Mouse (Mus musculus) heart, adult 8-10 months (tissue): ENCODE data around the gene Maats1. TPM values are rescaled to one million over a fixed set of nuclear protein-coding genes. Genes with fewer than 3 reads are reported as not detected.

ENCODE experiments used
- DNase-seq: peaks from one replicate; pipeline ENCODE4 v3.0.0; 2022; ENCODE audit warnings: low spot score
- total RNA-seq, 4 experiments: library from RNA; stranded (reverse); gene quantifications; 2 replicates each; pipeline ENCODE4 v1.2.4; 2022

The Maats1 gene
- total RNA-seq, 4 experiments from 2014 or later: not detected

DNA sequence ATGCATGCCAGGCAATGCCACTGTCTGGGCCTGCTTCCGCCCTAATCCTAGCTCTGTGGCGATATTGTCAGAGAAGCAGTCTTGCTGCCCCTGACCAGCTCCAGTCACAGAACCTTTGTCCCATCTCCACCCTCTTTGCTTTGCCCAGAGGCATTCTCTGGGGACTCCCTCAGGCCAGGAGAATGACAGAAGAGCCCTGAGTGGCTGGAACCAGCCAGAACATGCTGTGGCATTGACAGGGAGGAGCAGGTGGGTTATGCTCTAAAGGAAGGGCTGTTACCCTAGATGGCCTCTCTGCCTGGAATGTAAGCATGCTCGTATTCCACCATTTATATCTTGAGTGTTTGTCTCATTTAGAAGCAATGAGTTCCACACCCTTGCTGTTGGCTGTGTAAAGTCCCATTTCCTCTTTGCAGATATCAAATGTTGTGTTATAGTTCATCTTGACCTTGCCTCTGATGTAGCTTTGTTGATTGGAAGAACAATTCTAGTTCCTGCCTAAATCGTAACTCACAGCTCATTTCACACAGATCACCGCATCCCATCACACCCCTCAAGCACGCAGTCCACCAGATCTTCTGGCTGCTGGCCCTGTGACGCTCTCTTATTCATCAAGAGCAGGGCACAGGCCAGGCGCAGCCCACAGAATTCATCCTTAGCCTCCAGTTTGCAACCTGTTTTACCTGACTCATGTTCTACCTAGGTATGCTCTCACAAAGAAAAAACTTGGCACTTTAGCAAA is 28.9 kb upstream of the Maats1 start:
- DNase-seq: no peak

DNA sequence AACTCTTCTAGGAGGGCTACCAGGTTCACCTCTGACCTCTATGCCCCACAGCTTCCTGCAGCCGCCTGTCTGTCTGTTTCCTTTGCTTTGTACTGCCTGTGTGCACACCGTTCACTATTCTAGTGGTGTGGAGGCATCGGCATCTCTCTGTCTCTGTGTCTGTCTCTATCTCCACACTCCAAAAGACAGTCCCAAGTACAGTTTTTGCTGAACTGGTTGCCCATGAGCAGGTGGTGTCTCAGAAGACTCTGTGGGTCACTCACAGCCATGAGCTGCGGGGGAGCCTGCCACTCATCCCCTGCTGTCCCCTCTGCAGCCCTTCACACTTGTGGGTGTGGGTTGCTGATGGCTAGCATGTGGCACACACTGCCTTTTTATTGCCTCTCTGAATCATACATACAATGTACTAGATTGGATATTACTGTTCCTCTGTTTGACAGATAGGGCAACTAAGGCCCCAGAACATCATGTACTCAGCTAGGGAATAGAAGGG is 28.1 kb upstream of the Maats1 start:
- no peak for DNase-seq

DNA sequence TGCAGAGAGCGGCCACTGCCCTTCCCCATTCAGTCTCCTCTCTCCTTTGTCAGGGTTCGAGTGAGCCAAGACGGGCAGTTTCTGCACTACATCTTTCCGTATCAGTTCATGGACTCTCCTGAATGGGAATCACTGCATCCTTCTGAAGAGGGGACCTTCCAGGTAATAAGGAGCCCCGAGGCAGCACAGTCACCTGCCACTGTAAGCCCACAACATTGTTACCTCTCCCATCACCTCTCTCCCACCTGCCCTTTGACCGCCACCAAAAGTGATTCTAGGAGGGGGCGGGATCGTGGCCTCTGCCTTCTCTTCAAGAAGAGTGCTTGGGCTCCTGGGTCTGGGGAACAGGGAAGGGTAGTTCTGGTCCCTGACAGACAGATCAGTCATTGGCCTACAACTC is 27.5 kb upstream of the Maats1 start:
- no peak for DNase-seq

DNA sequence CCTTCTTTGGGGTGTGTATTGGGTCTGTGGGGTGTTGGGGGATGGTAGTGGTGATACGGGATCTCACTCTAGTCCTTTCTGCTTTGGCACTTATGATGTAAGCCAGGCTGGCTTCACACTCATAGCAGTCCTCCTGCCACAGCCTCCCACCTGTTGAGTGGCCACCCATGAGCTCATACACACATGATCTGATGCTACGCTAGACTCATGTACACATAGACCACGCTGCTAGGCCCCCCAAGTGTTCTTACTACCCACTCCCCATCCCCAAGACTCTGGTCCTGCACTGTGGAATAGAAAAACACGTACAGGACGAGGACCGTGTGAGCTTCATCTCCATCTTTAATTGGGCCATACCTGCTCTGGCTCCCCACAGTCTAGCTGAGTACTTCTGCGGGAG is 27.1 kb upstream of the Maats1 start:
- DNase-seq: no peak

DNA sequence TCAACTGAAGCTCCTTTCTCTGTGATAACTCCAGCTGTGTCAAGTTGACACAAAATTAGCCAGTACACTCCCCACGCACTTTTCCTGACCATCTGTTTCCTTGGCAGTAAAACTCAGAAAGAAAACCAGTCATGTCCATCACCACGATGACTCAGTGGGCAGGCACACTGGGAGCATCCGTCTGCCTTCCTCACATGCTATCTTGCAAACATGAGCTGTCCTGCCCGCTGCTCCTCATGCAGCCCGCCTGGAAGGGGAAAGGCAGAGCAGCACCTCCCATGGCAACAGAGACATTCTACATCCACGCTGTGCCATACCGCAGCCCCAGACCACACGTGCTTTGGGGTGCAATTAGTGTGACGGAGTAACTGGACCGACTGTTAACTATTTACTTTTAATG is 26.4 kb upstream of the Maats1 start:
- DNase-seq: peak; percentile 70

DNA sequence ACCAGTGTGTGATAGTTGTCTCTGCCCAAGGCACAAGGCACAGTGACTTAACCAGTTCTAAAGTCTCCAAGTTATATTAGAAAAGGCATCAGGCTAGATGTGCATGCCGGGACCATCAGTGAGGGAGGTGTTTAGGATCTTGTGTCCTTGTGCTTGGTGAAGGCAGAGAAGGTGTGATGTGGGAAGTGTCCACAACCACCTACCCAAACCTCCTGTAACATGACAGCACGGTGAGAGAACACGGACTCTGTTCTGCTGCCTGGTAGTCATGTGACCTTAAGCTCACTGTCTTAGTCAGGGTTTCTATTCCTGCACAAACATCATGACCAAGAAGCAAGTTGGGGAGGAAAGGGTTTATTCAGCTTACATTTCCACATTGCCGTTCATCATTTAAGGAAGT is 24.3 kb upstream of the Maats1 start:
- no peak for DNase-seq

DNA sequence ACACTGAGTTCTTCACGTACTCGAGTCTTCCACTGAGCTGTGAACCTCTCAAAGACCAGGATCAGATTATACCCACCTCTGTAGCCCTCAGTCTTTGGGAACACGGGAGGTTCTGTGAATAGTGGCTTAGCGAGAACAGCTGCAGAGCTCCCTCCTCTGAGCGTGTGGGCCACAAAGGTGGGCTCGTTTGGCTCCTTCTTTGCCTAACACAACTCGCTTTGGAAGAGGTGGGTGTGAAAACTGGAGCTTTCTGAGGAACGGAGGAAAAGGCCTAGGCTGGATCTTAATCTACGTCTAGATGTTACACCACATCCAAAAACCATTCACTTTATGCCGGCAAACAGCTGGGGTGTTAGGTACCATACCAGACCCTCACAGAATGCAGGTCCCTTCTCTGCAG is 23.4 kb upstream of the Maats1 start:
- DNase-seq: no peak

DNA sequence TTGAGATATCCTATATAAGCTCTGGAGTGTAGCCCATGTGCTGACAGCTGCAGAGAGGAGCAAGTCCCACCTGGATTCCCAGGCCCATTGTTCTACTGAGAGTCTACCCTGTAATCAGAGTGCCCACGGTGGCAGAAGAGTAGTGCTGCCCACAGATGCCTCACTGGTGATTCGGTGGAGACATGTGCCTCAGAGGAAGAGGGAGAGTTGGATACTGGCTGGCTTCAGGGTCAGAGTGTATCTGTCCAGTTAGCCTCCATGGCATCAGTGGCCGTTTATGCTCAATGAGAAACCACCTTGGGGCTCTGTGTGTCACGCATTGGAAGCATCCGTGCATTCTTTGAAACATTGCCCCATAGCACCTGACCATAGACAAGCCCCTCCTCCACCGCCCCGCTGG is 21.7 kb upstream of the Maats1 start:
- no peak for DNase-seq

DNA sequence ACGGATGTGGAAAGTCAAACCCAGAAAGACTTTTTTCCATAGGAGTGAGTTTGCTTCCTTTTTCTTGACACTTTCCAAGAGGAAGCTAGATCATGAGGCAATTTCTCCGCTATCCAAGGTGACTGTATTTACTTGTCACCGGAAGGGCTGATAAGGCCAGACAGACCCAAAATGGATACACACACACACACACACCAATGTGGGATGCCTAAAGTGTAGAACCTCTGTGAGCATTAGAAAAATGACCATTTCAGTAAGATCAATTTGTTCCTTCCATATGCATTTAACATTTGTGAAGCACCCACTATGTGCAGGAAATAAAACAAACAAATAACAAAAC is 21.3 kb upstream of the Maats1 start:
- no peak for DNase-seq

DNA sequence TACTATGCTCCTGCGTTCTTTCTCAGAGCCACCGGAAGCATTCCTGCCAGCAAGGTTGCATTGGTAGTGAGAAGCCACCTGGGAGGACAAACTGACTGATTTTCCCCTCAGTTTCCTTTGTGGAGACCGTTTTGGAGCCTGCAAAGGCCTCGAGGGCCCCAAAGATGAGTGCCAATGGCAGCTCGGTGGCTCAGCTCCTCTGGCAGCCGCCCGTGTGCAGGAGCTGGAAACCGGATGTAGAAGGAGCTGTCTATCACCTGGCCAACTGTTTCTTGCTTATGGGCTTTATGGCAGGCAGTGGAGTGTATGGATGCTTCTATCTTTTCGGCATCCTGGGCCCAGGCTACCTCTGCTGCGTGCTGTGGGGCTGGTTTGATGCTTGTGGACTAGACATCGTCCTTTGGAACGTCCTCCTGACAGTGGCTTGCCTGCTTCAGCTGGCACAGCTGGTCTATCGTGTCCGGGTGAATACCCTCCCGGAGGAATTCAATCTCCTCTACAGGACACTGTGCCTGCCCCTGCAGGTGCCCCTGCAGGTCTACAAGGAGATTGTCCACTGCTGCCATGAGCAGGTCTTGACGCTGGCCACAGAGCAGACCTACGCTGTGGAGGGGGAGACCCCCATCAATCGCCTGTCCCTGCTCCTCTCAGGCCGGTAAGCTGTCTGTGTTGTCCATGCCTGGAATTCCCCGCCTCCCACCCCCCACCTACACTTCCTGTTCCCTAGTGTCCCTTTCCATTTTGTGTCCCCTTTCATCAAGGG is 20.7 kb upstream of the Maats1 start:
- DNase-seq: no peak

DNA sequence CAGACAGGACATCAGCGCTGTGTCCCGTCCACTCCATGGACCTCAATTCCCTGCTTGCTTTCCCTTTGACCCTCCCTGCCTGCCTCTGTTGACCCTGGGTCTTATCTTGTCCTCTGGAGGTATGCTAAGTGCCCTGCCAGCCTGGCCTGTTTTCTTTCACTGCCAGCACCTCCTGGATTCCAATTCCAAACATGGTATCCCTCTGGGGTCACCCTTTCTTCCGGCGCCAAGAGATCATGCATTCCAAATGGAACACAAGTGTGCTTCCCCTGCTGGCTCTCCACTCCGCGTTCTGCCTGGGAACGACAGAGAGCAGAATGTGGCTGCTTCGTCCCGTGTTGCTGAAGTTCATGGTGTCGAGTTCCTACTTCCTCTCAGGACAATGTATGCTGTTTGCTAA is 20.0 kb upstream of the Maats1 start, which contains the start of gene Popdc2:
TSS of gene Popdc2 (plus strand) at position 277 of the 400 bp plus-strand sequence.
- peak; percentile 83 for DNase-seq

DNA sequence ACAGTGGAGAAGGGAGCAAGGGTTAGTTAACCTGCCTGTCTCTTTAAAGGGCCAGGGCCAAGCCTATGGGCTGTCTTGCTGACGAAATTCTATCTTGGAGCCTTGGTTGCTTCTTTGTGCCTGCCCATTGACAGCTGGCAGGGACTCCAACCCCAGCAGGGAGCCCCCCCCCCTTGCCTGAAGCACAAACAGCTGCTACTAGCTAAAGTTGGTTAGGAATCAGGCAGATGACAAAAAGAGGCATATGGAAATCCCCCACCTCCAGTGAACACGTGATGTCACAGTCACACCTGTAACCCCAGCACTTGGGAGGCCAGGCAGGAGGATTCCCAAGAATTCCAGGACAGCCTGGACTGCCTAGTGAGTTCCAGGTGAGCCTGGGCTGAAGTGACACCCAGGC is 18.4 kb upstream of the Maats1 start:
- DNase-seq: no peak

DNA sequence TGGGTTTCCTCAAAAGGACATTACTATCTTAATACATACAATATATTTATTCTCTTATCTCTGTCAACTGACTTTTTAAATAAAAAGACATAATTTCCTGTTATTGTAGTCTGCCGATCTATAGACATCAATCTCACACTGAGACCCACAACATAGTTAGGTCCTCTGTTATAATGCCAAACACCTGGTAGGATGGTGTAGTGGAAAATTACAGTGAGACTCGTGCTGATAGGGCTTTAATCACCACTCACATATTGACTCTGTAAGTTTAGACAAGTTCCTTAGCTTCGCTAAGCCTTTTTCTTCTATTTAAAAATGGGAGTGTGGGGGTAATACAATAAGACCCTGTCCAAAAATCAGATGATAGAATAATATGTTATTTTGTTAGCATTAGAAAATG is 17.9 kb upstream of the Maats1 start:
- no peak for DNase-seq

DNA sequence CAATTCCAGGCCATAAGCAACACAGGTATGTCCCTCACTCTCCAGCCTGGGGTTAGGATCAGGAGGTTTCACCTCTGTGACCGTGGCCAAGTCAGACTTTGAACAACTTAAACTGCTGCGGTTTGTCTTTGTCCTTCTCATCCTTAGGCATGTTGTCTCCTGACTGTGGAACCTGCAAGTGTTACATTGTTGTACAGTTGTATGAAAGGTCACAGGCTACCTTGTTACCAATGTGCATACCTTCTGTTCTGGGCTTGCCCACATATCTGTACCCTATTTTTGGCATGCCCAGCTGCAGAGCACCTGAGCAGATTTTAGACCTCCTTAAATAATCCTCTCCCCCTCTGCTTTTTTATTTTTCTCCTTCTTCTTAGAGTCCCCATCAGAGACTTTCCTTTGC is 17.3 kb upstream of the Maats1 start:
- no peak for DNase-seq

DNA sequence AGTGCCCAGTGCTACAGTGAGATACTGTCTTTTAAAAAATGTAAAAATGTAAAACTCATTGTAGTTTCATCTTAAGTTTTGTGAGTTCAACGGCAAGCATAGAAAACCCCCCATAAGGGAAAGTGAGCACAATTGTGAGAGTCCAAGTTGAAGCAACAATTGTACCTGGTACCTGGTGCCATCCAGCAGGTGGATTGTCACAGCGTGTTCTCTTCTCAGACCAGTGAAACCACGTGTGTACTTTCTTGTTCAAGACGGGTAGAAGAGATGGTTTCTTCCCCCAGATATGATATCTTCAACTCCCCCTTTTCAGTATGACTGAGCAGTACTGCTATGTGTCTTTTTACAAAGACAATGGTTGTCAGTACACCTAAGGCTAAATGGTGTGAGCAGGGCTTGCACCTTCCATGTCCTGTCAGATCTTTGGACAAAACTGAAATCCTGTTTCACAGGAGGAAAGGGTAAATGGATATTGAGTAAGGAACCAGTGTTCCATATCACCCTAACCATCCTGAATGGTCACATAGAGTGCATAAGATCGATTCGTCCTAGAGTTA is 16.4 kb upstream of the Maats1 start:
- DNase-seq: no peak

DNA sequence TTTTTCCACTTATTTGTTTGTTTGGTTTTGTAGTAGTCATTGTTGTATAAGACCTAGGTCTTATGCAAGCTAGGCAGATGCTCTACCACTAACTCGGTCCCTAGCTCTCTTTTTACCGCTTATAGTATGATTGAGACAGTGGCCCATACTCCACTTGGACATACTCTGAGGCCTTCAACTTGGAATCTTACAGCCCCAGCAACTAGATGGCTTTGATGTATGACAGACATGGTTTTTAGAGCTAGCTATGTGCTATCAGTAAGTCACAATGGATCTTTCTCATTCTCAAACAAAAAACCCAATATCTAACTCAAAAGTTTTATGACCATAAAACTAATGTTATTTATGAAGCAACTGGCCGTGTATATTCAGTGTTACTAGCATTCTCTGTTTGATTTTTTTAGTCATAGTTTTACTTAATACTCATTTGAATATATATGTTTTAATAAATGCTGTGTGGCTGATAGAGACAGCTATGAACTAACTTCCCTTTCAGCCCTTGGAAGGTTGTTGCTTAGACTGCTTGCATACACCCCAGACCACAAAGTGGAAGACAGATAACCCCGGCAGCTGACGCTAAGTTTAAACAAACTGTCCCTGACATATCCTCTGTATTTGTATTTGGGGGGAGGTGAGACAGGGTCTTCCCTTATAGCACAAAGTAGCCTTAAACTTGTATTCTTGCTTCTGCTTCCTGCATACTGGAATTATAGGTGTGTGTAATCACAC is 12.4 kb upstream of the Maats1 start:
- DNase-seq: no peak

DNA sequence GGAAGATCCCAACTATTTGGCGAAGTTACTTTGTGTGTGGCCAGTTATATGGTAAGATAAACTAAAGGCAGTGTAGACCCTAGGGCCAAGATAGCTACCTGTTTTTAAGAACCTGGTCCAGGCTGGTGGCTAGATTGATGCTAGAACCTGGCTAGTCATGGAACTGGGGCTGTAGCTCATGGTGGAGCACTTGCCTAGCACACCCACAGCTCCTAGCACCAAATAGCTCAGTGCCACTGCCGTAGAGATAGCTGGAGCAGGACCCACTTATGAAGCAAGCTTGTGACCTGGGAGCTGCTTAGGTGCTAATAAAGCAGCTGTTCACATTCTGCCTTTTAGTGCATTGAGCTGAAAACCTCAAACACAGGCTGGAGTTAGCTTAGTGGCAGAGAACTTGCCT is 11.7 kb upstream of the Maats1 start:
- no peak for DNase-seq

DNA sequence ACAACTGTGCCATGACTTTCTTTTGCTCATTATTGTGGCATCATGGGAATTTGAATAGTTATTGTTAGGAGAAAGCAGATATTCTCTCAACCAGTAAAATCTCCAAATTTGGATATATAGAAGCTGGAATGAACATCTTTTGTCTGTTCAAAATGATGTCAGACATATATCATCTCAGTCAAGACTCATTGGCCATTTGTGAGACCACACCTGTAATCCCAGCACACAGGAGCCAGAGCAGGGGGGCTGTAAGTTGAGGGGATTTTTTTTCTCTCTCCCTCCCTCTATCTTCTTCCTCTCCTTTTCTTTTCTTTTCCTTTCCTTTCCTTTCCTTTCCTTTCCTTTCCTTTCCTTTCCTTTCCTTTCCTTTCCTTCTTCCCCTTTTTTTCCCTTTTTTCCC is 10.9 kb upstream of the Maats1 start:
- DNase-seq: no peak

DNA sequence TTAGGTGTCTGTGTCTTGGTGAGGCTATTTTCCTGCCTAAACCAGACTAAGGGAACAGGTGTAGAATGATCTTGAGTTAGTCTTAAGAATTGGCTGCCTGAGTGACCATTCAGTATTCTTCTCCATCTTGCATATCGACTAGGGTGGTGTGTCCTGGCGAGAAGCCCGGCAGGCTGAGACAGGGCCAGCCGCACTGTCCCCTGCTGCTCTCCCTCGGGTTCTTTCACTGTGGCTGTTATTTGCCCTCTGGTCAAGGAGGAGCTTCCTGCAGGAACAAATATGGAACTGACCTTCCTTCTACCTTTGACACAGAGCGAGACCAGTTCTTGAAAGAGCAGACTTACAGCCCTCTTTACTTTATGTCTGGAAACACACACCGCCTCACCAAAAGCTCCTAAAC is 10.1 kb upstream of the Maats1 start:
- DNase-seq: no peak

DNA sequence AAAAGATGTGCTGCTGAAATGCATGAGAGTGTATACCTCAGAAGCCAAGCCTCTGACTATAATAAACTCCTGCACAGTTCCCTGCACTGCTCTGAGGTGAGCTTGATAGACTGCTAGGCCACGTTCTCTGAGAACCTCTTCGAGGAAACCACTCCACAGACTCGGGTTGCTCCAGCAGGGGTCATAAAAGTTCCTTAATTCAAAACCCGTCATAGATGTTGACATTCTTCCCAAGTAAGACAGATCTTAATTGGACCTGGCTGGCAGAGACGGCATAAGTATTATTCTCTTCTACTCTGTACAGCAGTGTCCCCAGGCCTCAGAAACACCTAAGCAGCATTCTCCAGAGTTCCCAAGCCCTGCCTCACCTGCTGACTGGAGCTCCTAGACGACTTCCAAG is 9.0 kb upstream of the Maats1 start:
- no peak for DNase-seq

DNA sequence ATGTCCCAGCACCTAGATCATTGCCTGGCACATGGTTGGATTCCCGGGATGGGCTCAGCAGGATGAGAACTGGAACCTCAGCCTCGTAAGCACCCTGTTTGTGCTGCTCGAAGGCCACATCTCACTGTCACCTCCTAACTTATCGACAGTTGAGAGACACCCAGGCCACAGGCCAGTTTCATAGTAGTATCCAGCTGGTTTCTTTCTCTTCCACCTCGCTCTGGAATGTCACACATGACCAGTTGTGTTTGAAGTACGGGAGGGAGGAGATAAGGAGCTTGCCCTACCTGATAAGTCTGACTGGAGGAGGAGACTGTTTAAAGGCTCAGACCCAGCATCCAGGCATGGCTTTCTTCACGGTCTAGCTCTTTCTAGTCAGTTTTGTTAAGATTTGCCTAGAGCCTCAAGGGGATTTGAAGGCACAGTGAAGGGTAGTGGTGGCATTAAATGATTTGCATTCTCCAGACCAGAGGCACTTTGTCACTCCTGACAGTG is 8.5 kb upstream of the Maats1 start:
- DNase-seq: peak; percentile 77

DNA sequence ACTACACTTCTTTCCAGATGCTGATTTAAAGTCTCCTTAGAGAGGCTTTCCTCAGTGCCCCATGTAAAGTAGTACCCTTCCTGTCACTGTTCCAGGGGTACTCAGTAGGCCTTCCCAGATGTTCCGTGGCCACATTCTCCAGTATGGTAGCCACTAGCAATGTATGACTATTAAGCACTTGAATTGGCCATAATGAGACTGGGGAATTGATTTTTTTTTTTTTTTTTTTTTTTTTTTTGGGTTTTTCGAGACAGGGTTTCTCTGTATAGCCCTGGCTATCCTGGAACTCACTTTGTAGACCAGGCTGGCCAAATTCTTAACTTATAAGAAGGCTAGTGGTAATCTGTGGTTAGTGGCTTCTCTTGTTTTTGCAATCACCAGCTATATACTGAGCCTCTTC is 7.9 kb upstream of the Maats1 start:
- no peak for DNase-seq
